Mouse (Mus musculus) forebrain, embryonic 10.5 days (tissue): ENCODE data around the gene Armc2. TPM values are rescaled to one million over a fixed set of nuclear protein-coding genes. Genes with fewer than 3 reads are reported as not detected.

Experiments
- DNase-seq: peaks from one replicate; pipeline ENCODE4 v3.0.0-alpha.2; 2017; ENCODE audit warnings: low spot score; ENCODE audit errors: extremely low spot score
- H3K27ac ChIP-seq: fragments of 300-500 bp; sonication (generic); 2 replicates; pipeline ENCODE4 v1.5.1; 2016; ENCODE audit warnings: mild to moderate bottlenecking
- H3K27me3 ChIP-seq: fragments of 300-500 bp; sonication (generic); 2 replicates; pipeline ENCODE4 v1.6.1; 2016; ENCODE audit warnings: mild to moderate bottlenecking; ENCODE audit not compliant: poor library complexity, severe bottlenecking
- H3K36me3 ChIP-seq: fragments of 300-500 bp; sonication (generic); replicated peaks from 2 replicates; pipeline ENCODE4 v1.6.1; 2016; ENCODE audit warnings: mild to moderate bottlenecking, moderate library complexity
- H3K4me1 ChIP-seq: fragments of 300-500 bp; sonication (generic); 2 replicates; pipeline ENCODE4 v1.6.1; 2016
- H3K4me3 ChIP-seq: fragments of 300-500 bp; sonication (generic); 2 replicates; pipeline ENCODE4 v1.5.1; 2016; ENCODE audit warnings: mild to moderate bottlenecking, moderate library complexity
- H3K9me3 ChIP-seq: fragments of 300-500 bp; sonication (generic); 2 replicates; pipeline ENCODE4 v1.6.1; 2016; ENCODE audit warnings: mild to moderate bottlenecking, moderate library complexity
- WGBS: fragments of 180-500 bp; shearing (Covaris S2); methylation state at CpG from one replicate; pipeline ENCODE4 v1.1.7; 2016; 5-methylcytosine and 5-hydroxymethylcytosine counted together
- polyA plus RNA-seq: library from polyadenylated mRNA; unstranded; fragments of >200 nt; fragmentation: Nextera tagmentation; extraction: Ambion mirVana; gene quantifications from 2 replicates; pipeline ENCODE4 v1.2.1, GENCODE M21; 2016

Armc2 gene
- polyA plus RNA-seq, result 2.9 and 3.0 TPM in 2 replicates

DNA sequence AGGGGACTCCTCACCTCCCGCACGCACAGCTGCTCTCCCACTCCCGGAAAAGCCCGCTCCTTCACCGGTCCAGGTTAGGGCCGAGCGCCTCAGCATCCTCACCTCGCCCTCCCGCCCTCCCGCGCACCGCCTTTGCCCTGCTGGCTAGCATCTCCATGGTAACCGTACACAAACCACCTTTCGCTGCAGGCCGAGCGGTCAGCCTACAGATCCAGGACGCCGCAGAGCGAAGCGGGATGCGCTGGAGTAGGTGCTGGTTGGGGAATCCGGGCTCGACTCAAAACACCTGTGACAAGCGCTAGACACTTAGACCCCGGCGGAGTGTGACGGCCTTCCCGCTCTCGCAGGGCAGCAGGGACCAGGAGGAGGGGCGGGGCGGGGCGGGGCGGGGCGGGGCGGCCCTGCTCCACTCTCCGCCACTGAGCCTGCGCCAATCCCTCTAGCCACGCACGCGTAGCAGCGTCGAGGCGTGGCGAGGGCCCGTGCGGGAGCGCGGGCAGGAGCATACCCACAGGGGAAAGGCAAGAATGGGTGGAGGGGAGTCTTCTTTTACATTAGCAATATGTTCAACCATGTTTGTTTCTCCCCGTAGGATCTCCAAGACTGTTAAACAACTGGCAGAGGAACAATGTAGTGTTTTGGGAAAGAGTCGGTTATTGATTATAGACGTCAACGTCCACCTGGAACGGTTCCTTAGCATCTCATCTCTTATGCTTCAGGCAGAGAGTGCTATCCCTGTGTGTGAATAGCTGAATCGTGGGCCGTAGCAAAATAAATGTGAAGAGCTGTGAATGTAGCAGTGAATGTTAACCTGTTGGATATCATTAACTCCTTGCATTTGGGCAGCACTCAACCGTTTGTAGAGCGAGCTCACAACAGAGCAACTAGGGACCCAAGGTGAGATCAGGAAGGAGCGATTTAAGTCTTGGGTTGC is at the start of gene Armc2:
Gene Armc2 (minus strand): TSS at position 427 of the 934 bp plus-strand sequence.
- Histone ChIP-seq H3K4me1 (peaks cover 12% of the 10 kb centered on the region), H3K27ac (peak within 1 kb of the TSS; percentile 78), H3K36me3 (no peaks in the 10 kb centered on the region), H3K9me3 (no peaks in the 10 kb centered on the region), H3K4me3 (peak within 1 kb of the TSS; percentile 72), H3K27me3 (peaks cover 43% of the 10 kb centered on the region)
- WGBS, result 3% methylated on average over 58 of the region's 58 CpGs
- DNase-seq, result peak; percentile 79

DNA sequence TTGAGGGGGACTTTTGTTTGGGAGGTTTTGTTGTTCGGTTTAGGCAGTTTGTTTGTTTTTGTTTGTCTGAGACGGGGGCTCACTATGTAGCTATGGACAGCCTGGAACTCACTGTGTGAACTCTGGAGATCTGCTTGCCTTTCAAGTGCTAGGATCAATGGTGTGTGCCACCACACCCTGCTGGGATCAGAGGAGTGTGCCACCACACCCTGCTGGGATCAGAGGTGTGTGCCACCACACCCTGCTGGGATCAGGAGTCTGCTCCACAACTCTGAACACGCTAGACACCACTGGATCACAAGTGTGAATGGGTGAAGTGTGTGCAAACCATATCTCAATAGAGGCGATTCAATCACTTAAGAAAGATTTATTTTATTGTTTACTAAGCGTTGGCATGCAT is 46.2 kb upstream of the Armc2 start:
- 69% methylated on average over 5 of the region's 5 CpGs for WGBS
- Histone ChIP-seq H3K36me3 (no peaks in the 10 kb centered on the region), H3K9me3 (no peaks in the 10 kb centered on the region), H3K27me3 (no peaks in the 10 kb centered on the region), H3K27ac (no peak overlapping the region), H3K4me1 (peaks cover 5% of the 10 kb centered on the region; the same call in 1 of the 2 replicates), H3K4me3 (no peak overlapping the region)
- no peak for DNase-seq

- H3K27ac ChIP-seq, result no peak overlapping the region
- H3K27me3 ChIP-seq, result no peaks in the 10 kb centered on the region
- 93% methylated on average over 8 of the region's 8 CpGs for WGBS
- H3K9me3 ChIP-seq, result no peaks in the 10 kb centered on the region
- DNase-seq, result no peak
- H3K4me1 ChIP-seq, result peaks cover 19% of the 10 kb centered on the region
- H3K4me3 ChIP-seq, result no peak overlapping the region
- H3K36me3 ChIP-seq, result no peaks in the 10 kb centered on the region
These were observed 41.3 kb upstream of the Armc2 start for GRCm38 (mm10) chr10:42059522-42059921.

- DNase-seq, result no peak
- WGBS, result 90% methylated on average over 12 of the region's 12 CpGs
These were observed 39.5 kb upstream of the Armc2 start for GRCm38 (mm10) chr10:42057746-42058145.

DNA sequence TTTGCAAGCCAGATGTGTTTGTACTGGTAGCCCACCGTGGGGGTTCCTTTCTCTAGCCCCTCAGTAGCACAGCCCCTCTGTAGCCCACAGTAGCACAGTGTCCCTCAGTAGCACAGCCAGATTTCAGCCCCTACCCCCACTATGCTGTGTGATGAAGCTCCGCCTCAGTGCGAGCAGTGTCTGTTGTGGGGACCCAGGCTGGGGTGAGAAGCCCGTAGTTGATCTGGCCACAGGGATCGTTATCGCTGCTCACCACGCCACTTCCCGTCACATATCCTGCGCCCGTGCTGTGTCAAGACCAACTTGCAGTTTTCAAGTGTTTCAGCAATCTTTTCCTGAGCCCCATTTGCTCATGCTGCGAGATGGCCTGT is 39.0 kb upstream of the Armc2 start:
- Histone ChIP-seq H3K4me1 (peaks cover 17% of the 10 kb centered on the region), H3K4me3 (no peak overlapping the region), H3K9me3 (no peaks in the 10 kb centered on the region), H3K27ac (peak overlapping the region; percentile 30; the same call in 1 of the 2 replicates), H3K36me3 (no peaks in the 10 kb centered on the region), H3K27me3 (no peaks in the 10 kb centered on the region)
- no peak for DNase-seq
- 71% methylated on average over 11 of the region's 11 CpGs for WGBS

More at GRCm38 (mm10) chr10:42057746-42058145, 39.5 kb upstream of the Armc2 start:
- Histone ChIP-seq H3K27me3 (no peaks in the 10 kb centered on the region), H3K36me3 (no peaks in the 10 kb centered on the region), H3K4me1 (peaks cover 17% of the 10 kb centered on the region), H3K27ac (no peak overlapping the region), H3K4me3 (no peak overlapping the region), H3K9me3 (no peaks in the 10 kb centered on the region)

GRCm38 (mm10) chr10:42056486-42057230 is 38.4 kb upstream of the Armc2 start:
- Histone ChIP-seq H3K27me3 (no peaks in the 10 kb centered on the region), H3K36me3 (no peaks in the 10 kb centered on the region), H3K4me1 (peaks cover 17% of the 10 kb centered on the region), H3K27ac (peak overlapping the region; percentile 30; the same call in 1 of the 2 replicates), H3K9me3 (no peaks in the 10 kb centered on the region), H3K4me3 (no peak overlapping the region)
- WGBS, result 87% methylated on average over 18 of the region's 18 CpGs
- DNase-seq, result no peak

GRCm38 (mm10) chr10:42055224-42056165 is 37.3 kb upstream of the Armc2 start:
- H3K27me3 ChIP-seq, result no peaks in the 10 kb centered on the region
- DNase-seq, result no peak
- H3K36me3 ChIP-seq, result no peaks in the 10 kb centered on the region
- H3K27ac ChIP-seq, result no peak overlapping the region
- H3K4me3 ChIP-seq, result peak overlapping the region; percentile 10; the same call in 1 of the 2 replicates
- WGBS, result 71% methylated on average over 28 of the region's 29 CpGs
- H3K9me3 ChIP-seq, result no peaks in the 10 kb centered on the region
- peaks cover 23% of the 10 kb centered on the region for H3K4me1 ChIP-seq

- Histone ChIP-seq H3K36me3 (no peaks in the 10 kb centered on the region), H3K9me3 (no peaks in the 10 kb centered on the region), H3K4me3 (no peak overlapping the region), H3K27ac (no peak overlapping the region), H3K27me3 (no peaks in the 10 kb centered on the region), H3K4me1 (peaks cover 11% of the 10 kb centered on the region)
- WGBS, result 83% methylated on average over 6 of the region's 6 CpGs
- no peak for DNase-seq
These were observed 32.8 kb upstream of the Armc2 start for GRCm38 (mm10) chr10:42051069-42051468.

DNA sequence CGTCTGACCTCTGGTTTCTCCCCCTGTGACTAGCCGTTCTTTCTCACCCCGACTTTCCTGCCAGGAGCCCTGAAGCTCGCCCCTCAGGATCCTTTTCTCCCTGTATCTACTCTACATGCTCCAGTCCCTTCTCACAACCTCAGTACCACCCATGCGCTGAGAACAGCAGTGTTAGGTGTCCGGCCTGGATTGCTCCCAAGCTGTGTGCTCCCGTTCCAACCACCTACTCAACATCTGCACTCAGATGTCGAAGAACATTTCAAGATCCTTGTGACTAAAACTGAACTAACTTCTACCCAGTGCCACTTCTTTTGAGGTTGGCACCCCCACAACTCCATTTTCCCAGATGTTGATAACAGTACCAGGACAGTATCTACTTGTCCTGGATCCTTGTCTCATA is 30.4 kb upstream of the Armc2 start:
- Histone ChIP-seq H3K27ac (no peak overlapping the region), H3K9me3 (no peaks in the 10 kb centered on the region)
- no peak for DNase-seq

GRCm38 (mm10) chr10:42044574-42044973 is 26.3 kb upstream of the Armc2 start:
- H3K9me3 ChIP-seq, result no peaks in the 10 kb centered on the region
- H3K4me3 ChIP-seq, result no peak overlapping the region
- H3K4me1 ChIP-seq, result peaks cover 18% of the 10 kb centered on the region
- no peaks in the 10 kb centered on the region for H3K27me3 ChIP-seq
- H3K27ac ChIP-seq, result no peak overlapping the region
- no peak for DNase-seq
- no peaks in the 10 kb centered on the region for H3K36me3 ChIP-seq
- 90% methylated on average over 10 of the region's 10 CpGs for WGBS

More for the DNA sequence above, 30.4 kb upstream of the Armc2 start:
- Histone ChIP-seq H3K4me3 (no peak overlapping the region), H3K27me3 (no peaks in the 10 kb centered on the region), H3K36me3 (no peaks in the 10 kb centered on the region), H3K4me1 (peaks cover 6% of the 10 kb centered on the region)
- whole genome bisulfite sequencing, result 91% methylated on average over 8 of the region's 8 CpGs

GRCm38 (mm10) chr10:42043307-42043706 is 25.1 kb upstream of the Armc2 start:
- Histone ChIP-seq H3K4me3 (no peak overlapping the region), H3K36me3 (no peaks in the 10 kb centered on the region), H3K27me3 (no peaks in the 10 kb centered on the region), H3K27ac (no peak overlapping the region), H3K9me3 (no peaks in the 10 kb centered on the region), H3K4me1 (peaks cover 18% of the 10 kb centered on the region)
- 92% methylated on average over 3 of the region's 3 CpGs for WGBS
- no peak for DNase-seq

DNA sequence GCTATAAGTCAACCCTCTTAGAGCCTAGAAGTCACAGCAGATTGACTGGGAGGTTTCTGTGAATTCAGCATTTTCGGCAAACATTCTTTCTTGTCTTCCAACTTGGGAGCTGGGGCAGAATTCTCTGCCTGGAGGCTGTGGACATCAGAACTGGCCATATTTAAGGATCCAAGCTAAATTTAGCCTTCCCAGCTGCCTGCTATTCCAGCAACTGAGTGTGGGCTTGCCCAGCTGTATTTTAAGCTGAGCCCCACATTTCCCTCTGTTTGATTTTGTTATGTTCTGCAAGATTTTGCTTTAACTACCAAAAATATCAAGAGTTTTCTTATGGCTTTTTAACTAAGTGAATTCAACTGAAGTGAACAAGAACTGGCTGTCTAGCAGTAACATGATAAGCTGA is 24.6 kb upstream of the Armc2 start:
- WGBS, result 80% methylated on average over 1 of the region's 1 CpGs
- H3K9me3 ChIP-seq, result no peaks in the 10 kb centered on the region
- no peak overlapping the region for H3K4me3 ChIP-seq
- no peaks in the 10 kb centered on the region for H3K36me3 ChIP-seq
- DNase-seq, result no peak
- no peak overlapping the region for H3K27ac ChIP-seq
- H3K27me3 ChIP-seq, result no peaks in the 10 kb centered on the region
- peaks cover 18% of the 10 kb centered on the region for H3K4me1 ChIP-seq
